Comparison of ENCODE assay signal across 12 mouse cellular contexts in the genomic region with DNA sequence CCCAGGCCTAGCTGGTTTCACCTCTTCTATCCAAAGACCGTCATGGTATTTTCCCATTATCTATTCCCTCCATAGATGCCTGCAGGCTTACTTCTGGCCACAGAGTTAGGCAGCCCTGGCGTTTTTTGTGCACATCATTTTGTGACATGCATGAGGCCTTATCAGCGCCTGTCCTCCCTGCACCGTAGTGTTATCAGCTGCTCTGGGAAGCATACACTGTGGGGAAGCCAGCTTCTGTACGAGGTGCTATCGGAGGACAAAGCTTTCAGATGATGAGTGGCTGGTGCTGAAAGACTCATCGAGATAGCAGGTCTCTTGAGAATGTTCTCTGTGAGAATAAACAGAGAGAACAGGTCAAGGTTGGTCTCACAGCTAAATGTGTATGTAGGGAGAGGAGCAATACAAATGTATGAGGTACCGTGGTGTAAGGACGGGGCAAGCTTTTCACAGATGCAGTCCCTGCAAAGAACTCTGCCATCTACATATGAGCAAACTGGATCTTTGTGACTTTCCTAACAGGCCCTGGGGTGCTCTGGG.
"Had no signal": no experiment of that assay in that cellular context is flagged by ENCODE, and none has a peak within 500 bp of the region (broad histone marks: within the 10 kb centered on the region; RNA-seq: fewer than 3 reads in every experiment).

No protein-coding gene starts in this region.

- H3K4me3 ChIP-seq: layer of hippocampus, adult 2 months; limb, embryonic 12.5 days; midbrain, embryonic 13.5 days; neural tube, embryonic 15.5 days had no signal

- H3K27me3 ChIP-seq: limb, embryonic 12.5 days; neural tube, embryonic 15.5 days had no signal

- H3K36me3 ChIP-seq: limb, embryonic 12.5 days; midbrain, embryonic 13.5 days; neural tube, embryonic 15.5 days had no signal

- H3K9ac ChIP-seq: limb, embryonic 12.5 days; midbrain, embryonic 13.5 days; neural tube, embryonic 15.5 days had no signal

- ATAC-seq: lung, postnatal 0 days; midbrain, embryonic 13.5 days had no signal

- H3K27ac ChIP-seq: layer of hippocampus, adult 2 months; limb, embryonic 12.5 days; midbrain, embryonic 13.5 days; neural tube, embryonic 15.5 days had no signal

- H3K9me3 ChIP-seq: limb, embryonic 12.5 days; midbrain, embryonic 13.5 days; neural tube, embryonic 15.5 days had no signal

- H3K4me2 ChIP-seq: limb, embryonic 12.5 days; midbrain, embryonic 13.5 days; neural tube, embryonic 15.5 days had no signal

- H3K4me1 ChIP-seq: limb, embryonic 12.5 days had no signal

- DNase-seq: kidney, postnatal 10 days; kidney, postnatal 4 days; lung, adult 2 months; lung, postnatal 36 days; right cerebral cortex, adult 18-20 months; right cerebral cortex, postnatal 25 days; thymus, postnatal 36 days had no signal
